Mouse (Mus musculus) kidney, embryonic 15.5 days (tissue): ENCODE results near the gene Alk. TPM values are rescaled to one million over a fixed set of nuclear protein-coding genes. Genes with fewer than 3 reads are reported as not detected.

Source experiments
- ATAC-seq: fragments of 200-750 bp; cut with Nextera tagmentation; replicated peaks from 2 replicates; pipeline ENCODE4 v1.8.0; 2017; ENCODE audit warnings: moderate TSS enrichment; ENCODE audit not compliant: low FRiP score
- H3K27ac ChIP-seq: fragments of 300-500 bp; sonication (generic); 2 replicates; pipeline ENCODE4 v1.5.1; 2015; ENCODE audit warnings: mild to moderate bottlenecking, inconsistent platforms
- H3K27me3 ChIP-seq: fragments of 300-500 bp; sonication (generic); 2 replicates; pipeline ENCODE4 v1.6.1; 2015; ENCODE audit warnings: inconsistent platforms
- H3K36me3 ChIP-seq: fragments of 300-500 bp; sonication (generic); 2 replicates; pipeline ENCODE4 v1.6.1; 2015; ENCODE audit warnings: inconsistent platforms
- H3K4me1 ChIP-seq: fragments of 300-500 bp; sonication (generic); 2 replicates; pipeline ENCODE4 v1.6.1; 2015; ENCODE audit warnings: inconsistent platforms
- H3K4me2 ChIP-seq: fragments of 300-500 bp; sonication (generic); 2 replicates; pipeline ENCODE4 v1.6.1; 2015; ENCODE audit warnings: moderate library complexity, mild to moderate bottlenecking, inconsistent platforms
- H3K4me3 ChIP-seq: fragments of 300-500 bp; sonication (generic); replicated peaks from 2 replicates; pipeline ENCODE4 v1.5.1; 2015; ENCODE audit warnings: mild to moderate bottlenecking, inconsistent platforms
- H3K9ac ChIP-seq: fragments of 300-500 bp; sonication (generic); 2 replicates; pipeline ENCODE4 v1.6.1; 2015; ENCODE audit warnings: mild to moderate bottlenecking, inconsistent platforms
- H3K9me3 ChIP-seq: fragments of 300-500 bp; sonication (generic); replicated peaks from 2 replicates; pipeline ENCODE4 v1.6.1; 2016; ENCODE audit warnings: inconsistent platforms
- WGBS: fragments of 180-500 bp; shearing (Covaris S2); methylation state at CpG from one replicate; pipeline ENCODE4 v1.1.7; 2015; ENCODE audit warnings: mixed read lengths; 5-methylcytosine and 5-hydroxymethylcytosine counted together
- polyA plus RNA-seq: library from polyadenylated mRNA; unstranded; fragments of >200 nt; fragmentation: Nextera tagmentation; extraction: Ambion mirVana; gene quantifications from 2 replicates; pipeline ENCODE4 v1.2.1, GENCODE M21; 2015

The Alk gene
- polyA plus RNA-seq, 1 experiment from 2014 or later, result 0.51 TPM

GRCm38 (mm10) chr17:71936681-71937080, 667.7 kb downstream of the Alk start:
- ATAC-seq, result no peak
- Histone ChIP-seq H3K27me3 (no peaks in the 10 kb centered on the region), H3K36me3 (no peaks in the 10 kb centered on the region), H3K4me1 (peaks cover 7% of the 10 kb centered on the region; the same call in 1 of the 2 replicates), H3K9me3 (no peaks in the 10 kb centered on the region), H3K27ac (no peak overlapping the region), H3K4me2 (no peak overlapping the region), H3K4me3 (no peak overlapping the region), H3K9ac (no peak overlapping the region)

DNA sequence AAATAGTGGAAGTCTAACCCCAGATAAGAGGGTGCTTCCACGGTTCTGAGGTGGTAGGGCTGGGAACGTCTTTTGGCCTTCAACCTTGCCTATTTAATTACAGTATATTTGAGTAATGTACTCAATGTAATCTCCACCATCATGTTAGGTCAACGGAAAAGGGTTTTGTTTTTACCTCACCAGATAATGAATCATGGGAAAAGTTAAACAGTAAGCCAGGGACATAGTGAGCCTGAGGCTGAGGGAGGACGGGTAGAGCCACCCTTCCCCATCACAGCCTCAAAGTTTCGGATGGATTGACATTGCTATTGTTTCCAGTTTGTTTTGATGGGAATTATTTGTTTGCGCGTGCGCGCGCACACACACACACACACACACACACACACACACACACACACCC, 668.6 kb downstream of the Alk start:
- no peaks in the 10 kb centered on the region for H3K9me3 ChIP-seq
- no peak overlapping the region for H3K4me2 ChIP-seq
- WGBS, result 64% methylated on average over 10 of the region's 10 CpGs
- H3K4me1 ChIP-seq, result peaks cover 7% of the 10 kb centered on the region; the same call in 1 of the 2 replicates
- H3K9ac ChIP-seq, result no peak overlapping the region
- H3K36me3 ChIP-seq, result no peaks in the 10 kb centered on the region
- no peak for ATAC-seq
- H3K4me3 ChIP-seq, result no peak overlapping the region
- H3K27ac ChIP-seq, result no peak overlapping the region
- no peaks in the 10 kb centered on the region for H3K27me3 ChIP-seq

DNA sequence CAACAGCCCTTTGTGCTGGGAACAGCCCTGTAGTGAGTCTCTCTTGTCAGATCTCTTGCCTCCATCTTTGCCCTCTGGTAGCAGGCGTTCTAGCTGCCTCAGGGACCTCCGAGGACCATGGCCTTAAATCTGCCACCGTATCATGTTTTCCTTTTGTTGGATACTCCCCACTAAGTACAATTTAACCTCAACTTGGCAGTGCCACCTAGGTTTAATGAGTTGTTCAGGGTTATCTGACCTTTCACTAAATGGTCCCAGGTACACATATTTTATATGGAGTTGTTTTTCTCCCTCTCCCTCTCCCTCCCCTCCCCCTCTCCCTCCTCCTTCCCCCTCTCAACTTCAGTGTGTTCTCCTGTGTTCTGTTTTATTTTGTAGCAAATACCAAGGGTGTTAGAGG, 669.1 kb downstream of the Alk start:
- no peak overlapping the region for H3K4me2 ChIP-seq
- H3K27ac ChIP-seq, result no peak overlapping the region
- WGBS, result 17% methylated on average over 3 of the region's 3 CpGs
- no peak overlapping the region for H3K4me3 ChIP-seq
- no peaks in the 10 kb centered on the region for H3K36me3 ChIP-seq
- no peak overlapping the region for H3K9ac ChIP-seq
- H3K27me3 ChIP-seq, result no peaks in the 10 kb centered on the region
- H3K4me1 ChIP-seq, result peaks cover 7% of the 10 kb centered on the region; the same call in 1 of the 2 replicates
- ATAC-seq, result no peak
- H3K9me3 ChIP-seq, result no peaks in the 10 kb centered on the region

- WGBS, result 67% methylated on average over 5 of the region's 5 CpGs
- Histone ChIP-seq H3K36me3 (no peaks in the 10 kb centered on the region), H3K4me2 (no peak overlapping the region), H3K27ac (no peak overlapping the region), H3K4me3 (no peak overlapping the region), H3K4me1 (no peaks in the 10 kb centered on the region), H3K27me3 (no peaks in the 10 kb centered on the region), H3K9me3 (no peaks in the 10 kb centered on the region), H3K9ac (no peak overlapping the region)
- no peak for ATAC-seq
These were observed 689.5 kb downstream of the Alk start for GRCm38 (mm10) chr17:71914941-71915340.

DNA sequence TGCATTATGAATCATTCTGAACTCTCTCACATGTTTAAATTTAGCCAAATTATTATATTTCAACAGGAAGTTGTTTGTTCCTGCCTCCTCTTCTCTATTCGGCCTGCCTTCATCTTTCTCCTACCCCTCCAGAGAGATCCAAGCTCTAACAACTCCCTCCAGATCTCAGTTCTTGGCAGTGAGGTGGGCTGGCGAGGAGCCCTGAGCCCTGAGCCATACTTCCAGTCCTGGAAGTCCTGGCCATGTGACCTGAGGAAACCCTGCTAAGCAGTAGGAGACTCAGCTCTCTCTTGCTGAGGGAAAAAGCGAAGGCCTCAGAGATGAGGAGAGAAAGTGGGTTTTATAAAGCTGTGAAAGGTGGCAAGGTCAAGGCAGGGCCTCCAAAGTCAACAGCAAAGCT, 689.9 kb downstream of the Alk start:
- Histone ChIP-seq H3K9me3 (no peaks in the 10 kb centered on the region), H3K9ac (no peak overlapping the region), H3K27ac (no peak overlapping the region), H3K4me1 (no peaks in the 10 kb centered on the region), H3K4me2 (no peak overlapping the region), H3K36me3 (no peaks in the 10 kb centered on the region), H3K27me3 (no peaks in the 10 kb centered on the region), H3K4me3 (no peak overlapping the region)
- 70% methylated on average over 3 of the region's 3 CpGs for WGBS
- no peak for ATAC-seq

GRCm38 (mm10) chr17:71913188-71913587, 691.2 kb downstream of the Alk start:
- no peaks in the 10 kb centered on the region for H3K9me3 ChIP-seq
- H3K4me2 ChIP-seq, result no peak overlapping the region
- no peak for ATAC-seq
- no peak overlapping the region for H3K9ac ChIP-seq
- H3K27me3 ChIP-seq, result no peaks in the 10 kb centered on the region
- H3K36me3 ChIP-seq, result no peaks in the 10 kb centered on the region
- WGBS, result 42% methylated on average over 3 of the region's 3 CpGs
- no peaks in the 10 kb centered on the region for H3K4me1 ChIP-seq
- H3K27ac ChIP-seq, result no peak overlapping the region
- no peak overlapping the region for H3K4me3 ChIP-seq

GRCm38 (mm10) chr17:71909107-71909506, 695.3 kb downstream of the Alk start:
- H3K27me3 ChIP-seq, result no peaks in the 10 kb centered on the region
- H3K27ac ChIP-seq, result no peak overlapping the region
- no peaks in the 10 kb centered on the region for H3K4me1 ChIP-seq
- no peak overlapping the region for H3K4me3 ChIP-seq
- no peak overlapping the region for H3K9ac ChIP-seq
- H3K36me3 ChIP-seq, result no peaks in the 10 kb centered on the region
- H3K4me2 ChIP-seq, result no peak overlapping the region
- no peaks in the 10 kb centered on the region for H3K9me3 ChIP-seq
- ATAC-seq, result no peak
- WGBS, result 34% methylated on average over 3 of the region's 3 CpGs

DNA sequence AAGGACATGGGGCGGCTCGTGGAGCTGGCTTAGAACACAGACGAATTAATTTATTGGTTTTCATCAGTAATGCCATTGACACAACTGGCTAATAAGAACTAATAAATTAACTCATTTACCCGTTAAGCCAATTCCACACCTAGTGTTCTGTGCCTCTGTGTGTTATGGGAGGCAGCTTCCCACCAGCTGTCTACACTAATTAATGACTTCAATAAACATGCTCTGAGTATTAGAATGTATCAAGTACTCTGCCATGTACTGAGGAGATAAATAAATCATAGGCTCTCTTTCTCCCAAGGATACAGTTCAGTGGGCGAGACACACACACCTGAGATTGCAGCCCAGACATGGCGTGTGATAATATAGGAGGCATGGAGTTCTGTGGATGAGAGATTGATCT, 723.1 kb downstream of the Alk start:
- Histone ChIP-seq H3K27me3 (no peaks in the 10 kb centered on the region), H3K36me3 (no peaks in the 10 kb centered on the region), H3K27ac (no peak overlapping the region), H3K4me3 (no peak overlapping the region), H3K4me2 (no peak overlapping the region), H3K9ac (no peak overlapping the region), H3K4me1 (no peaks in the 10 kb centered on the region), H3K9me3 (no peaks in the 10 kb centered on the region)
- 44% methylated on average over 6 of the region's 6 CpGs for WGBS
- ATAC-seq, result 0 out of 2 replicates have a peak, but pooled peaks have one; percentile 22

- no peak overlapping the region for H3K4me2 ChIP-seq
- 78% methylated on average over 7 of the region's 7 CpGs for WGBS
- no peaks in the 10 kb centered on the region for H3K9me3 ChIP-seq
- H3K9ac ChIP-seq, result no peak overlapping the region
- H3K4me1 ChIP-seq, result no peaks in the 10 kb centered on the region
- ATAC-seq, result no peak
- no peaks in the 10 kb centered on the region for H3K36me3 ChIP-seq
- no peak overlapping the region for H3K4me3 ChIP-seq
- no peak overlapping the region for H3K27ac ChIP-seq
- H3K27me3 ChIP-seq, result no peaks in the 10 kb centered on the region
These were observed 728.9 kb downstream of the Alk start for GRCm38 (mm10) chr17:71875492-71875891.

DNA sequence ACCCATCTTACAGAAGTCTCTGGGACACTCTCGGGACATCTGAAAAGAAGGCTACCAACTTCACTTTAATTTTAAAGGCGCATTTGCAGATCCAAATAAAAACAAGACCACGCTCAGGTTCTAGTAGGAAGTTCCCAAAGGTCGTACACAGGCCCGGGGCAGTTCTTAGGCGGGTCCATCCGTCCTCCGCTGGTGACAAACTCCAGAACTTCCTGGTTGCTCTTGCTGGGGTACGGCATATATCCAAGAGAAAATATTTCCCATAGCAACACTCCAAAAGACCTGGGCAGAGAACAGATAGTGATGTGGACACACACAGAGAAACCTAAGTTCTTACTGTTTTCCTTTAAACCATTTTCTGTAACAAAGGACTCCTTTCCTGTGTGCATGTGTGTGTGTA, 729.6 kb downstream of the Alk start:
- WGBS, result 89% methylated on average over 9 of the region's 9 CpGs

GRCm38 (mm10) chr17:71874077-71874476, 730.4 kb downstream of the Alk start:
- WGBS, result 42% methylated on average over 6 of the region's 6 CpGs
- no peak for ATAC-seq

More for the DNA sequence above, 729.6 kb downstream of the Alk start:
- Histone ChIP-seq H3K9ac (no peak overlapping the region), H3K4me2 (no peak overlapping the region), H3K27ac (no peak overlapping the region), H3K27me3 (no peaks in the 10 kb centered on the region), H3K4me1 (peaks cover 1% of the 10 kb centered on the region; the same call in 1 of the 2 replicates), H3K4me3 (no peak overlapping the region), H3K9me3 (no peaks in the 10 kb centered on the region), H3K36me3 (no peaks in the 10 kb centered on the region)
- no peak for ATAC-seq

GRCm38 (mm10) chr17:71872976-71873375, 731.5 kb downstream of the Alk start:
- Histone ChIP-seq H3K9ac (no peak overlapping the region), H3K27me3 (no peaks in the 10 kb centered on the region), H3K4me2 (no peak overlapping the region), H3K4me3 (no peak overlapping the region), H3K36me3 (no peaks in the 10 kb centered on the region), H3K9me3 (no peaks in the 10 kb centered on the region), H3K27ac (no peak overlapping the region), H3K4me1 (peaks cover 8% of the 10 kb centered on the region; the same call in 1 of the 2 replicates)
- ATAC-seq, result no peak
- 76% methylated on average over 5 of the region's 5 CpGs for WGBS

More at GRCm38 (mm10) chr17:71874077-71874476, 730.4 kb downstream of the Alk start:
- Histone ChIP-seq H3K27me3 (no peaks in the 10 kb centered on the region), H3K36me3 (no peaks in the 10 kb centered on the region), H3K4me1 (peaks cover 8% of the 10 kb centered on the region; the same call in 1 of the 2 replicates), H3K4me3 (no peak overlapping the region), H3K4me2 (no peak overlapping the region), H3K9ac (no peak overlapping the region), H3K9me3 (no peaks in the 10 kb centered on the region), H3K27ac (no peak overlapping the region)

GRCm38 (mm10) chr17:71871981-71872380, 732.4 kb downstream of the Alk start:
- no peak overlapping the region for H3K27ac ChIP-seq
- H3K27me3 ChIP-seq, result no peaks in the 10 kb centered on the region
- H3K9ac ChIP-seq, result no peak overlapping the region
- no peak for ATAC-seq
- H3K4me3 ChIP-seq, result no peak overlapping the region
- no peak overlapping the region for H3K4me2 ChIP-seq
- WGBS, result 66% methylated on average over 7 of the region's 7 CpGs
- no peaks in the 10 kb centered on the region for H3K36me3 ChIP-seq
- peaks cover 8% of the 10 kb centered on the region; the same call in 1 of the 2 replicates for H3K4me1 ChIP-seq
- no peaks in the 10 kb centered on the region for H3K9me3 ChIP-seq
